Mouse (Mus musculus): ENCODE data around the gene Vmn1r36.
"Not testable (repeated sequence)": the region's sequence is repeated elsewhere in the genome, so short reads cannot be mapped to it uniquely, and the experiment has no call there.

Vmn1r36 gene

GRCm38 (mm10) chr6:66719068-66719467 is at the start of gene Vmn1r36:
Vmn1r36 (minus strand) TSS chr6:66719168.
- not testable (repeated sequence) for DNase-seq (ENCODE audit: low spot score)

GRCm38 (mm10) chr6:66729082-66729481 is 10.1 kb upstream of the Vmn1r36 start, which contains the start of gene Vmn1r37:
Vmn1r37 (plus strand) TSS chr6:66729382.
- DNase-seq (ENCODE audit: low spot score), result not testable (repeated sequence)

- no peak for DNase-seq (ENCODE audit: low spot score)
Observed at GRCm38 (mm10) chr6:66713854-66714253, 5.1 kb downstream of the Vmn1r36 start.

- no peak for DNase-seq (ENCODE audit: low spot score)
Observed at GRCm38 (mm10) chr6:66708901-66709300, 10.1 kb downstream of the Vmn1r36 start.

GRCm38 (mm10) chr6:66685806-66686205 is 33.2 kb downstream of the Vmn1r36 start, which contains the start of gene Vmn1r35:
Vmn1r35 (minus strand) TSS chr6:66685906.
- no peak for DNase-seq (ENCODE audit: low spot score)
